Mouse (Mus musculus): ENCODE data around the gene Gpr137. TPM values are rescaled to one million over a fixed set of nuclear protein-coding genes. Genes with fewer than 3 reads are reported as not detected.

Gene Gpr137
- polyA plus RNA-seq, 2 experiments, result 4.4 to 5.5 TPM

DNA sequence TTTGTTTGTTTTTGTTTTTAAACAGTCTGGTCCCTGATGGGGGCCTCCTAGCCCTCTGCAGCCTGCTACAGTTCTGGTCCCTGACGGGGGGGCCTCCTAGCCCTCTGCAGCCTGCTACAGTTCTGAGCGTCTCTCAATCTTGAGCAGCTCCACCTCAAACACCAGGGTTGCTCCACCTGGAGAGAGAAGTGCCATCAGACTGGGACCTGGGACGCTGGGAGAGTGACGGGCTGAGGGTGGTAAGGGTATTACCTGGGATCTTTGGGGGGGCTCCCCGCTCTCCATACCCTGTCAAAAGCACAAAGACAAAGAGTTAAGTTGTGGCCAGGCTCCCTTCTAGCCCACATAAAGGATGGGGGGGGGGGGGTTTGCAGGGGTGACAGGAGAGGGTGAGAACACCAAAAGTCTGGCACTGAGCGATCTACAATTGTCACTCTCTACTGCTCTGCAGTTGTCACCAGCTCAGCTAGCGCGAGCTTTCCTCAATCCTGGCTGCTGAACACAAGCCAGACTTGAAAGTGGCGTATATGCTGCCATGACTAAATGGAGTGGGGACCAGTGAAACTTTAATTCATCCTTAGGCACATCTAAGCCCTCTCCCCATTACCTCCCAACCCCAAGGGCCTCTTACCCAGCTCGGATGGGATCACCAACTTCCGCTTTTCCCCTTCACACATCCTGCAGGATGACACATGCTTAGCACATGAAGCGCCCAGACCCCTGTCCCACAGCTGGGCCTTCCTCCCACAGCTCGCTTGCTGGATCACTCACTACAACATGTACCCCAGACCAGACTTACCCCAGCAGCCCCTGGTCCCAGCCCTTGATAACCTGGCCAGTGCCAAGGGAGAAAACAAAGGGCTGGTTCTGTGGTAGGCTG lies 35.7 kb upstream of the Gpr137 start:
- Histone ChIP-seq H3K4me1 (replicated peaks; ENCODE audit: control insufficient read depth in 2 of 2, insufficient read depth in 2 of 2, low read length in 1 of 2) (peaks cover 12 to 25% of the 10 kb centered on the region in 2 experiments), H3K27me3 (ENCODE audit: control insufficient read depth, insufficient read depth, low read length) (no peaks in the 10 kb centered on the region), H3K9ac (replicated peaks) (no peak overlapping the region; the same call in 1 of the 2 replicates), H3K36me3 (replicated peaks; ENCODE audit: control insufficient read depth, insufficient read depth, low read depth) (peaks cover 6% of the 10 kb centered on the region), H3K4me3 (ENCODE audit: insufficient read depth in 1 of 2, low read depth in 2 of 2, low read length in 2 of 2) (peak overlapping the region; percentile 5 to 83; a peak in 3 of 4 replicates), H3K4me2 (ENCODE audit: low read depth) (peak overlapping the region; percentile 90), H3K27ac (peak overlapping the region; percentile 63), H3K9me3 (ENCODE audit: control insufficient read depth, low read length) (no peaks in the 10 kb centered on the region)
- TF ChIP-seq EP300 (IDR thresholded peaks at IDR 0.05; ENCODE audit: low read depth), result no peak
- no peak for TF ChIP-seq CTCF (IDR thresholded peaks at IDR 0.05; ENCODE audit: low read depth)
- ATAC-seq (ENCODE audit: insufficient read depth) (no peak), DNase-seq (ENCODE audit: low read depth in 3 of 3, low spot score in 3 of 3) (no peak)
- WGBS (ENCODE audit: insufficient replicate concordance), result 71% methylated on average over 13 of the region's 13 CpGs

DNA sequence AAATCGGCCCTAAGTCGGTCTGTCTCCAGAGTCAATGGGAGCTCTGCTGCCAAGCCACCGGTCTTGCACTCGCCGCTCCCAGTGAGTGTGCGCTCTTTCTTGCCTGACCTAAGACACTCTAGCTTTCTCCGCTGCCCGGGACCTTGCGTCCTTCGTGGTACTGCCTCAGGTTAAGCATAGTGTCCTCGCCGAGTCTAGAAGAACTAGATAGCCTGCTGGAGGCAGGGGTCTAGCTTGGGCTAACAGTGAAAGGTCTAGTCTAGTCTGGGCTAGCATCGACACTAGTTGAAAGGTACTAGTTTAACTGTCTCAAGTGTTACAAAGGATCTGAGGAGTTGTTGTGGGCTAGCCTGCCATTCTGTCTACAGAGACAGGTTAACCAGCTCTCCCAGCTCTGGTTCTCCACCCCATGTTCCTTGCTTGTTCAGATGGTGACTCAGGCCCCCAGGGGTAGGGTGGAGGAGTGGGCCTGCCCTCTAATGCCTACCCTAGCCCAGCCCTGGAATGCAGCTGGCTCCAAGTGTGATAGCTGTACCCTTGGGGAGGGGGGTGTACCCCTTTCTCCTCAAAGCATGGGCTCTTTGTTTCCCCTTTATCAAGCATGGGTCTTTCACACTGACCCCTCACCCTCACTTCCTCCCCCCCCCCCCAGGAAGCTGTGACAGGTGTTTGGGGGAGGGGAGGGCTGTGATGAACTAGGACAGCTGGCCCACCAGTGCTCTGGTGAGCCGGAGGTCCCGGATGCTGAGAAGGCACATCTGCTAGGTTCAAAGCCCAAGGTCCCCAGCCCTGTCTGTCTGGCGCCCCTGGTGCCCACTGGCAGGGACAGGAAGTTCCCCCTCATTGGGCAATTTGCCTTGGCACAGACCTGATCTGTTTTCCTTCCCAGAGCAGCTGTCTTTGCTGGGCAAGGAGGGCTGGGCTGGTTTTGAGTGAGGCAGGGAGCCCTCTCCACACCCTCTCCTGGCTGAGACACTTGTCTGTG lies 33.5 kb upstream of the Gpr137 start, which contains the start of gene Plcb3:
Gene Plcb3, minus strand, starts transcription at position 934 of the 985 bp plus-strand sequence.
- Histone ChIP-seq H3K4me1 (replicated peaks; ENCODE audit: control insufficient read depth in 2 of 2, insufficient read depth in 2 of 2, low read length in 1 of 2) (peaks cover 14 to 25% of the 10 kb centered on the region in 2 experiments), H3K4me2 (ENCODE audit: low read depth) (peak within 1 kb of the TSS; percentile 96), H3K36me3 (replicated peaks; ENCODE audit: control insufficient read depth, insufficient read depth, low read depth) (peaks cover 6% of the 10 kb centered on the region), H3K9ac (replicated peaks) (peak within 1 kb of the TSS; percentile 81), H3K27me3 (ENCODE audit: control insufficient read depth, insufficient read depth, low read length) (no peaks in the 10 kb centered on the region), H3K9me3 (ENCODE audit: control insufficient read depth, low read length) (no peaks in the 10 kb centered on the region), H3K27ac (peak within 1 kb of the TSS; percentile 72), H3K4me3 (ENCODE audit: insufficient read depth in 1 of 2, low read depth in 2 of 2, low read length in 2 of 2) (peak within 1 kb of the TSS; percentile 71 to 77)
- WGBS (ENCODE audit: insufficient replicate concordance), result under 1% methylated on average over 16 of the region's 16 CpGs
- TF ChIP-seq EP300 (IDR thresholded peaks at IDR 0.05; ENCODE audit: low read depth) (0 out of 2 replicates have a peak, but pooled peaks have one; percentile 7), CTCF (IDR thresholded peaks at IDR 0.05; ENCODE audit: low read depth) (peak; percentile 43)
- DNase-seq (ENCODE audit: low read depth in 3 of 3, low spot score in 3 of 3) (no peak), ATAC-seq (ENCODE audit: insufficient read depth) (no peak)

DNA sequence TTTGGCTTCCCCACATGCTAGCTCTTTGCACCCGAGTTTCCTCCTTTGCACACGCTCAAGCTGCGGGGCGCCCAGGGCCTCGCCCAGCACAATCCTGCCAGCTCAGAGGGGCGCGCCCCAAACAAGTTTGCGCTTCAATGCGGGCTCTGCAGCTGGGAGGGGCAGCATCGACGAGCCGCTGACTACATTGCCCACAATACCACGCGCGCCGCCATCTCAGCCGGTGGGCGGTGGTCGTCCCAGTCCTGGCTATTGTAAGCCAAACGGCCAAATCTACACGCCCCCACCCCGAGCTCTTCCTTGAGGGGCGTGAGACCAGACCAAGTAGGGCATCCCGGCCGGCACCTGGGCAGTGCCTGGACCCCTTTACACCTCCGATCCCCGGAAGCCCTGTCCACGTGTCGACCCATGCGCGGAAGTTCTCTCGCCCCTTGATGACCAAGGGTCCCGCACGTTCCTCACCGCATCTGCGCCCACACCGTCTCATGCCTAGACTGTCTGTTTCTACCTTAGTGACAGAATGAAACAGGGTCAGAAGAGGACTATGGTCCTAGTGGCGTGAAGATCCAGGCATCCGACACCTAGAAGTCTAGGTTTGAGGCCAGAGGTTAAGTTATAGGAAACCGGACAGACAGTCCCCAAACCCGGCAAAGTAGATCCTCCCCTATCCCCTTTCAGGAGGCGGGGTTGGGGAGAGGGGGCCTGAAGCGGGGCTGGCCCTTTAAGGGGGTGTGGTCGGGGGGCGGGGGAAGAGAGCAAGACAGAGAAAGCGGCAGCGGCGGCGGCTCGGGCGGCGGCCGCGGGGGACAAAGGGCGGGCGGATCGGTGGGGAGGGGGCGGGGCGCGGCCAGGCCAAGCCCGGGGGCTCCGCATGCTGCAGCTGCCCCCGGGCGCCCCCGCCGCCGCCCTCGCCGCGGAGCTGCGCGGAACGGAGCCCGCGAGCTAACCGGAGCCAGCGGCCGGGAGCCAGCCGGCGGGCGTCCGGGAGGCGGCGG lies 32.2 kb upstream of the Gpr137 start, which contains the start of gene Ppp1r14b:
Gene Ppp1r14b, plus strand, starts transcription at position 758 of the 995 bp plus-strand sequence.
- Histone ChIP-seq H3K27ac (peak within 1 kb of the TSS; percentile 72), H3K4me2 (ENCODE audit: low read depth) (peak within 1 kb of the TSS; percentile 96), H3K9me3 (ENCODE audit: control insufficient read depth, low read length) (no peaks in the 10 kb centered on the region), H3K4me3 (ENCODE audit: insufficient read depth in 1 of 2, low read depth in 2 of 2, low read length in 2 of 2) (peak within 1 kb of the TSS; percentile 71 to 94), H3K9ac (replicated peaks) (peak within 1 kb of the TSS; percentile 81), H3K27me3 (ENCODE audit: control insufficient read depth, insufficient read depth, low read length) (no peaks in the 10 kb centered on the region), H3K4me1 (replicated peaks; ENCODE audit: control insufficient read depth in 2 of 2, insufficient read depth in 2 of 2, low read length in 1 of 2) (peaks cover 26 to 35% of the 10 kb centered on the region in 2 experiments), H3K36me3 (replicated peaks; ENCODE audit: control insufficient read depth, insufficient read depth, low read depth) (peaks cover 6% of the 10 kb centered on the region)
- WGBS (ENCODE audit: insufficient replicate concordance), result under 1% methylated on average over 68 of the region's 84 CpGs
- TF ChIP-seq CTCF (IDR thresholded peaks at IDR 0.05; ENCODE audit: low read depth) (peak; percentile 25; the same call in 1 of the 2 replicates), EP300 (IDR thresholded peaks at IDR 0.05; ENCODE audit: low read depth) (no peak)
- DNase-seq (ENCODE audit: low read depth in 3 of 3, low spot score in 3 of 3) (peak; percentile 75 to 85 (median 75)), ATAC-seq (ENCODE audit: insufficient read depth) (peak; percentile 65)

Data from liver, embryonic 14.5 days (tissue).